Mouse (Mus musculus) hindlimb bud, embryonic 11.5 days (tissue): Measurements from ENCODE around the gene Hoxb8.

Experiments used
- DNase-seq: peaks from one replicate; pipeline ENCODE4 v3.0.0-alpha.2; 2012; ENCODE audit warnings: low read depth, low spot score; ENCODE audit errors: extremely low spot score

The Hoxb8 gene

GRCm38 (mm10) chr11:96281855-96282570 lies at the start of gene Hoxb8:
Gene Hoxb8 (plus strand): TSS chr11:96281905.
- no peak for DNase-seq

- DNase-seq = no peak
Measured at GRCm38 (mm10) chr11:96234906-96235305, 46.8 kb upstream of the Hoxb8 start.

GRCm38 (mm10) chr11:96240211-96240610 lies 41.5 kb upstream of the Hoxb8 start:
- DNase-seq = no peak

- no peak for DNase-seq
Measured at GRCm38 (mm10) chr11:96250901-96251300, 30.8 kb upstream of the Hoxb8 start.

GRCm38 (mm10) chr11:96251480-96252031 lies 30.1 kb upstream of the Hoxb8 start:
- DNase-seq = no peak

- no peak for DNase-seq
Measured at GRCm38 (mm10) chr11:96252541-96253120, 29.1 kb upstream of the Hoxb8 start.

GRCm38 (mm10) chr11:96254221-96254620 lies 27.5 kb upstream of the Hoxb8 start:
- no peak for DNase-seq

GRCm38 (mm10) chr11:96255111-96255995 lies 26.4 kb upstream of the Hoxb8 start:
- DNase-seq = no peak

GRCm38 (mm10) chr11:96255996-96256445 lies 25.7 kb upstream of the Hoxb8 start:
- no peak for DNase-seq

- DNase-seq = no peak
Measured at GRCm38 (mm10) chr11:96257141-96257540, 24.6 kb upstream of the Hoxb8 start.

- DNase-seq = no peak
Measured at GRCm38 (mm10) chr11:96259038-96259437, 22.7 kb upstream of the Hoxb8 start.

- DNase-seq = no peak
Measured at GRCm38 (mm10) chr11:96259511-96259910, 22.2 kb upstream of the Hoxb8 start.

GRCm38 (mm10) chr11:96260310-96260970 lies 21.3 kb upstream of the Hoxb8 start:
- DNase-seq = no peak

- DNase-seq = no peak
Measured at GRCm38 (mm10) chr11:96261323-96261890, 20.3 kb upstream of the Hoxb8 start.

- DNase-seq = no peak
Measured at GRCm38 (mm10) chr11:96262262-96262830, 19.4 kb upstream of the Hoxb8 start.

- DNase-seq = no peak
Measured at GRCm38 (mm10) chr11:96263636-96264389, 17.9 kb upstream of the Hoxb8 start.

GRCm38 (mm10) chr11:96264390-96265020 lies 17.2 kb upstream of the Hoxb8 start:
- DNase-seq = no peak

GRCm38 (mm10) chr11:96265954-96266353 lies 15.8 kb upstream of the Hoxb8 start:
- no peak for DNase-seq
